Mouse (Mus musculus) limb, embryonic 14.5 days (tissue): ENCODE results near the gene Soat2. TPM values are rescaled to one million over a fixed set of nuclear protein-coding genes. Genes with fewer than 3 reads are reported as not detected.

ENCODE experiments used
- ATAC-seq: fragments of 200-750 bp; cut with Nextera tagmentation; 2 replicates; pipeline ENCODE4 v1.8.0; 2017; ENCODE audit warnings: low read depth, moderate number of reproducible peaks, moderate TSS enrichment; ENCODE audit not compliant: low FRiP score
- DNase-seq: peaks from one replicate; pipeline ENCODE4 v3.0.0-alpha.2; 2015; ENCODE audit warnings: low spot score
- H3K27ac ChIP-seq: fragments of 300-500 bp; sonication (generic); replicated peaks from 2 replicates; pipeline ENCODE4 v1.5.1; 2014; ENCODE audit warnings: low read depth, mild to moderate bottlenecking, low read length, moderate library complexity, mixed read lengths
- H3K27me3 ChIP-seq: fragments of 300-500 bp; sonication (generic); 2 replicates; pipeline ENCODE4 v1.6.1; 2014; ENCODE audit warnings: low read length, mixed read lengths; ENCODE audit not compliant: control insufficient read depth, insufficient read depth
- H3K36me3 ChIP-seq: fragments of 300-500 bp; sonication (generic); 2 replicates; pipeline ENCODE4 v1.6.1; 2014; ENCODE audit warnings: mild to moderate bottlenecking, low read length, moderate library complexity, mixed read lengths; ENCODE audit not compliant: control insufficient read depth, insufficient read depth
- H3K4me1 ChIP-seq: fragments of 300-500 bp; sonication (generic); 2 replicates; pipeline ENCODE4 v1.6.1; 2014; ENCODE audit warnings: antibody characterized with exemption, low read length, mixed read lengths; ENCODE audit not compliant: control insufficient read depth, insufficient read depth
- H3K4me2 ChIP-seq: fragments of 300-500 bp; sonication (generic); replicated peaks from 2 replicates; pipeline ENCODE4 v1.6.1; 2014; ENCODE audit warnings: low read depth, mild to moderate bottlenecking, low read length, moderate library complexity; ENCODE audit not compliant: severe bottlenecking
- H3K4me3 ChIP-seq: fragments of 300-500 bp; sonication (generic); replicated peaks from 2 replicates; pipeline ENCODE4 v1.5.1; 2014; ENCODE audit warnings: low read length
- H3K9ac ChIP-seq: fragments of 300-500 bp; sonication (generic); 2 replicates; pipeline ENCODE4 v1.6.1; 2014; ENCODE audit warnings: mild to moderate bottlenecking, low read depth, low read length, moderate library complexity; ENCODE audit not compliant: severe bottlenecking
- H3K9me3 ChIP-seq: fragments of 300-500 bp; sonication (generic); 2 replicates; pipeline ENCODE4 v1.6.1; 2016; ENCODE audit warnings: low read length; ENCODE audit not compliant: control insufficient read depth
- POLR2A ChIP-seq: fragments of 200-500 bp; IDR thresholded peaks from 2 replicates; pipeline ENCODE4 v1.8.0; 2012; ENCODE audit warnings: inconsistent platforms, mild to moderate bottlenecking, moderate library complexity, borderline replicate concordance; ENCODE audit not compliant: insufficient read depth, insufficient read length; ENCODE audit errors: extremely low read depth
- WGBS: fragments of 180-500 bp; shearing (Covaris S2); extraction: QIAGEN DNeasy Blood & Tissue Kit; methylation state at CpG from one replicate; pipeline ENCODE4 v1.1.7; 2014; 5-methylcytosine and 5-hydroxymethylcytosine counted together
- polyA plus RNA-seq, 2 experiments: library from polyadenylated mRNA; depleted of rRNA in 1 of 2; stranded (reverse) in 1 of 2; unstranded in 1 of 2; fragments of >200 nt; fragmentation: Nextera tagmentation in 1 of 2; extraction: Ambion mirVana in 1 of 2; gene quantifications; 2 replicates each; pipeline versions ENCODE4 v1.2.1 to v1.2.3; 2012 to 2014

Soat2 gene
- polyA plus RNA-seq, 2 experiments = 0.76 to 0.87 TPM

DNA sequence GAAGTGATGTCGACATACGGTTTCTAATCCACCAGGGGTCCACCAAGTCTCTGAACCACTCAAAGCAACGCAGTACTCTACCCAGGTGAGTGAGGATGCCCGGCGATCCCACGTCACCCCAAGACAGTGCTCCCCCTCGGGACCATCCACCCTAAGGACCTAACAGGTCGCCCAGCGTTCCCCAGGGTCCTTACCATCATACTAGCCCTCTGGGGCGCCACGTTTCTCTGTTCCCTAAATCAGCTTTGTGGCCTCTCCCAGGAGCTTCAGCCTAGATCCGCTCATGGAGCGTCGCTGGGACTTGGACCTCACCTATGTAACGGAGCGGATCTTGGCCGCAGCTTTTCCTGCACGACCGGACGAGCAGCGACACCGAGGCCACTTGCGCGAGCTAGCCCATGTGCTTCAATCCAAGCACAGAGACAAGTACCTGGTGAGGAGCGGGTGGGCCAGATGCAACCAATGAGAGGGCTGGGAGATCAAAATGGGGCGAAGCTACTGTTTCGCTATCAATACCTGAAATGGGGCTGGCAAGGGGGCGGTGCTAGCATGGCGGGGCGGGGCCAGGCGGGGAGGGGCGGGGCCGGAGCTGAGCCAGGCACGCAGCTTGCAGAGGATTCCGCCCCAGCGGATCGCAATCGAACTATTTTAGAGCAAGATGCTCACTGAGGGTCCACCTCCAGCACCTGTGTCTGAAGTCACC lies 43.4 kb upstream of the Soat2 start:
- H3K27ac ChIP-seq = 0 out of 2 replicates have a peak overlapping the region, but pooled peaks have one; percentile 74
- peaks cover 62% of the 10 kb centered on the region for H3K36me3 ChIP-seq
- 8% methylated on average over 37 of the region's 38 CpGs for WGBS
- no peak for TF ChIP-seq POLR2A
- no peak for DNase-seq
- peak overlapping the region; percentile 31; the same call in 1 of the 2 replicates for H3K9ac ChIP-seq
- H3K4me1 ChIP-seq = peaks cover 53% of the 10 kb centered on the region
- no peaks in the 10 kb centered on the region for H3K9me3 ChIP-seq
- H3K4me2 ChIP-seq = peak overlapping the region; percentile 78
- no peak for ATAC-seq
- peak overlapping the region; percentile 33 for H3K4me3 ChIP-seq
- H3K27me3 ChIP-seq = no peaks in the 10 kb centered on the region

DNA sequence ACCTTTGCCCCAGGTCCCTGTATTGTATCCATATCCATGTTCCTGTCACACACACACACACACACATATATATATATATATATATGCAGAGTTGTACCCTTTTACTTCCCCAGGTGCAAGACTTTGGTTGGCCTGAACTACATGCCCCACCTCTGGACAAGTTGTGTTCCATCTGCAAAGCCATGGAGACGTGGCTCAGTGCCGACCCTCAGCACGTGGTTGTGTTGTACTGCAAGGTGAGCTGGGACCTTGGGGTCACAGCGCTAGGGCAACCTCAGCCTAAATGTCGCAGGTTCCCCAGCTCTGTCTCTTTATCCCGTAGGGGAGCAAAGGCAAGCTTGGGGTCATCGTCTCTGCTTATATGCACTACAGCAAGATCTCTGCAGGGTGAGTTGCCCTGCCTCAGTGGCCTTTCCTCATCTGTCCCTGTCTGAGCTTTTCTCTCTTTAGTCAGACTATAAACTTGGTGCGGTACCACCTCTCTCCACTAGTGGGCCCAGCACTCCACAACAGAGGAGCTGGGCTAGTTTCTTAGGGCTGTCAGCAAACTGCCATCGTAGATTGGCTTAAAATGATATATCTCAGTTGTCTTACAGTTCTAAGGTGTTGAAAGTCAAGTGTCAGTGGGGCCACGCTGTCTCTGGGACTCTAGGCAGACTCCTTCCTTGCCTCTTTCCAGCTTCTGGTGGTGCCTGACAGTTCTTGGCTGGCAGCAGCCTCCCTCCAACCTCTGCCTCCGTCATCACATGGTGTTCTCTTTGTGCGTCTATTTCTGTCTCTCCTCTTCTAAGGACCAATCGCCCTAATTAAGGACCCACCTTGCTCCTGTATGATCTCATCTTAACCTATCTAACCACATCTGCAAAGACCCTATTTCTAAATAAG lies 42.4 kb upstream of the Soat2 start:
- no peak for TF ChIP-seq POLR2A
- no peak for ATAC-seq
- Histone ChIP-seq H3K36me3 (peaks cover 72% of the 10 kb centered on the region), H3K4me3 (peak overlapping the region; percentile 33; the same call in 1 of the 2 replicates), H3K27ac (no peak overlapping the region), H3K27me3 (no peaks in the 10 kb centered on the region), H3K4me1 (peaks cover 42% of the 10 kb centered on the region), H3K9ac (no peak overlapping the region), H3K9me3 (no peaks in the 10 kb centered on the region), H3K4me2 (peak overlapping the region; percentile 78)
- DNase-seq = peak; percentile 61
- 41% methylated on average over 13 of the region's 13 CpGs for WGBS

DNA sequence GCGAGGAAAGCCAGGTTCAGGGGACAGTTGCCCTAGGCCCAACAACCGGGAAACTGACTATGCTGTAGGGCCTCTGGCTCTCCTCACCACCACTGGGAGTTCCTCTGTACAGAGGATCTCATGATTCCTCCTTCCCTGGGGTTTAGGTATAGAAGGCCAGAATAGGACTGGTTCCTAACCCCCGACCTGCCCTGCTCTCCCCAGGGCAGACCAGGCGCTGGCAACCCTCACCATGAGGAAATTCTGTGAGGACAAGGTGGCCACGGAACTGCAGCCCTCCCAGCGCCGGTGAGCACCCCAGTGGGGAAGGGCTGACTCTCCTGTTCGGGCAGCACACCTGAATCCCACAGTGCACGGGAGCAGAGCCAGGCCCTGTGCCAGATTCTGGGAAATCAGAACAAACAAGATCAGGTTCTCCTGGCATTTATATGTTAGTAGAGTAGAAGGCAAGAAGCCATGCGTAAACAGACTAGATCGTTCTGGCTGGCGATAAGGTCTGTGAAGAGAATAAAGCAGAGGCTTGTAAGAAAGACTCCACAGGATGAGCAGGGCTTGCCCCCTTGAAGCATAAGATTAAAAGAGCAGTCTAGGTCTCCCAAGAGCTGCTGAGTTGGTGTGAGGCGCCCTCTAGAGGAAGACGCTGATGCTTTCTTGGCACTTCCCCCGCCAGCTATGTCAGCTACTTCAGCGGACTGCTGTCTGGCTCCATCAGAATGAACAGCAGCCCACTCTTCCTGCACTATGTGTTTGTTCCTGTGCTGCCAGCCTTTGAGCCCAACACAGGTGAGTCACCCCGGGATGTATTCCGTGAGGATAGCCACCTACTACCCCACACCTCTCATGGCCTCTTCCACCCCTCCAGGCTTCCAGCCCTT lies 41.4 kb upstream of the Soat2 start:
- Histone ChIP-seq H3K4me2 (peak overlapping the region; percentile 11; the same call in 1 of the 2 replicates), H3K9me3 (no peaks in the 10 kb centered on the region), H3K4me1 (peaks cover 33% of the 10 kb centered on the region), H3K4me3 (no peak overlapping the region), H3K36me3 (peaks cover 82% of the 10 kb centered on the region), H3K9ac (0 out of 2 replicates have a peak overlapping the region, but pooled peaks have one; percentile 25), H3K27ac (no peak overlapping the region; the same call in 1 of the 2 replicates), H3K27me3 (no peaks in the 10 kb centered on the region)
- peak; percentile 86 for DNase-seq
- 53% methylated on average over 18 of the region's 18 CpGs for WGBS
- no peak for TF ChIP-seq POLR2A
- no peak for ATAC-seq

GRCm38 (mm10) chr15:102110271-102110670 lies 40.1 kb upstream of the Soat2 start:
- Histone ChIP-seq H3K36me3 (peaks cover 89% of the 10 kb centered on the region), H3K9me3 (no peaks in the 10 kb centered on the region), H3K4me3 (no peak overlapping the region), H3K4me2 (no peak overlapping the region), H3K27me3 (no peaks in the 10 kb centered on the region), H3K9ac (no peak overlapping the region), H3K4me1 (peaks cover 20% of the 10 kb centered on the region), H3K27ac (no peak overlapping the region)
- DNase-seq (no peak), ATAC-seq (no peak)
- TF ChIP-seq POLR2A = no peak
- 98% methylated on average over 7 of the region's 7 CpGs for WGBS
